Mouse (Mus musculus): ENCODE measurements around the gene Angptl7. TPM values are rescaled to one million over a fixed set of nuclear protein-coding genes. Genes with fewer than 3 reads are reported as not detected.

The Angptl7 gene
- 0.20 and 0.47 TPM in 2 replicates for polyA plus RNA-seq (2014; fragmentation: Nextera tagmentation; extraction: Ambion mirVana)

GRCm38 (mm10) chr4:148500410-148500867 lies at the start of gene Angptl7:
Gene Angptl7 (minus strand): TSS chr4:148500460.
- H3K9ac ChIP-seq (ENCODE audit: low read length) = no peak within 1 kb of the TSS
- no peak within 1 kb of the TSS for H3K27ac ChIP-seq (ENCODE audit: low read depth, low read length)
- no peaks in the 10 kb centered on the region; the same call in 1 of the 2 replicates for H3K36me3 ChIP-seq (ENCODE audit: control insufficient read depth, insufficient read depth, low read length)
- no peak within 1 kb of the TSS for H3K4me3 ChIP-seq (ENCODE audit: low read depth, low read length)
- H3K4me2 ChIP-seq (ENCODE audit: low read depth, low read length, severe bottlenecking) = no peak within 1 kb of the TSS
- no peaks in the 10 kb centered on the region for H3K4me1 ChIP-seq (replicated peaks; ENCODE audit: control insufficient read depth, insufficient read depth, low read length)
- WGBS = 76% methylated on average over 4 of the region's 4 CpGs
- ATAC-seq (replicated peaks; ENCODE audit: low FRiP score) = no peak
- H3K27me3 ChIP-seq (ENCODE audit: control insufficient read depth, insufficient read depth, low read length) = no peaks in the 10 kb centered on the region
- no peak for DNase-seq (ENCODE audit: low spot score)
- no peaks in the 10 kb centered on the region for H3K9me3 ChIP-seq (ENCODE audit: control insufficient read depth, low read length)

DNA sequence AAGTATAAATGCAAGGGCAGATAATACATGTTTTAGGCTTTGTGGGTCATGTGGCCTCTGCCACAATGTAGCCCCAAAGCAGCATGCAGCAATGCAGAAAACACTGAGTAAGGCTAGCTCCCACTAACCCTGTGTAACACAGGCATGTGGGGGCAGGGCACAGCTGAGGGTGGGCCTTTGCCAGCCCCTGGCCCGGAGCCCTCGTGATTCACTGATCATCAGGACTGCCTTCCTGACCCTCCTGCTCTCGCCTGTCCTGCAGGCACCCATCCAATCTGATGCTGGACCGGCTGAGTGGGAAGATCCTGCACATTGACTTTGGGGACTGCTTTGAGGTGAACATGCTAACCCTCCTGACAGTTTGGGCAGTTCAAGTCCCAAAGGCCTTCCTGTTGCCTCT lies 48.8 kb upstream of the Angptl7 start:
- Histone ChIP-seq H3K9ac (ENCODE audit: low read length) (no peak overlapping the region), H3K4me2 (ENCODE audit: low read depth, low read length, severe bottlenecking) (no peak overlapping the region), H3K4me1 (replicated peaks; ENCODE audit: control insufficient read depth, insufficient read depth, low read length) (no peaks in the 10 kb centered on the region), H3K36me3 (ENCODE audit: control insufficient read depth, insufficient read depth, low read length) (peaks cover 23% of the 10 kb centered on the region), H3K9me3 (ENCODE audit: control insufficient read depth, low read length) (no peaks in the 10 kb centered on the region), H3K27me3 (ENCODE audit: control insufficient read depth, insufficient read depth, low read length) (no peaks in the 10 kb centered on the region), H3K27ac (ENCODE audit: low read depth, low read length) (no peak overlapping the region), H3K4me3 (ENCODE audit: low read depth, low read length) (no peak overlapping the region)
- ATAC-seq (replicated peaks; ENCODE audit: low FRiP score) (no peak), DNase-seq (ENCODE audit: low spot score) (no peak)
- WGBS = 88% methylated on average over 4 of the region's 4 CpGs

DNA sequence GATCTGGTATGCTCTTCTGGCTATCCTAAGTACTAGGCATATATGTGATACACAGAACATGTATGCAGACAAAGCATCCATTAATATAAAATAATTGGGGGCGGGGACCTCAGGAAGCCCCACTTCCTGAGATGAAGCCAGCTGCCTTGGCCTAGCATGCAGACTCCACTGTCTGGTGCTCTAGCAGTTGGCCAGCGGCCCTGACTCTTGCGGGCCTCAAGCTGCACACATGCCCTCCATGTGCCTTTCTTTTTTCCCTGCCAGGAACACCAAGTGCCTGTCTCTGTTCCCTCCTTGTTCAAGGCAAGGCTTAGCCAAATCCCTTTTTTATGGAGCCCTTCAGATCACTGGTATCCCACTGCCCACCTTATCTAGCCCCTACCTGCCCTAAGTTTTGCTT lies 35.6 kb upstream of the Angptl7 start:
- ATAC-seq (replicated peaks; ENCODE audit: low FRiP score) = no peak
- Histone ChIP-seq H3K4me1 (replicated peaks; ENCODE audit: control insufficient read depth, insufficient read depth, low read length) (no peaks in the 10 kb centered on the region), H3K9me3 (ENCODE audit: control insufficient read depth, low read length) (no peaks in the 10 kb centered on the region), H3K36me3 (ENCODE audit: control insufficient read depth, insufficient read depth, low read length) (peaks cover 8% of the 10 kb centered on the region), H3K9ac (ENCODE audit: low read length) (no peak overlapping the region), H3K4me3 (ENCODE audit: low read depth, low read length) (no peak overlapping the region), H3K27me3 (ENCODE audit: control insufficient read depth, insufficient read depth, low read length) (no peaks in the 10 kb centered on the region), H3K4me2 (ENCODE audit: low read depth, low read length, severe bottlenecking) (no peak overlapping the region), H3K27ac (ENCODE audit: low read depth, low read length) (no peak overlapping the region)
- no peak for DNase-seq (ENCODE audit: low spot score)
- WGBS = 93% methylated on average over 3 of the region's 3 CpGs

DNA sequence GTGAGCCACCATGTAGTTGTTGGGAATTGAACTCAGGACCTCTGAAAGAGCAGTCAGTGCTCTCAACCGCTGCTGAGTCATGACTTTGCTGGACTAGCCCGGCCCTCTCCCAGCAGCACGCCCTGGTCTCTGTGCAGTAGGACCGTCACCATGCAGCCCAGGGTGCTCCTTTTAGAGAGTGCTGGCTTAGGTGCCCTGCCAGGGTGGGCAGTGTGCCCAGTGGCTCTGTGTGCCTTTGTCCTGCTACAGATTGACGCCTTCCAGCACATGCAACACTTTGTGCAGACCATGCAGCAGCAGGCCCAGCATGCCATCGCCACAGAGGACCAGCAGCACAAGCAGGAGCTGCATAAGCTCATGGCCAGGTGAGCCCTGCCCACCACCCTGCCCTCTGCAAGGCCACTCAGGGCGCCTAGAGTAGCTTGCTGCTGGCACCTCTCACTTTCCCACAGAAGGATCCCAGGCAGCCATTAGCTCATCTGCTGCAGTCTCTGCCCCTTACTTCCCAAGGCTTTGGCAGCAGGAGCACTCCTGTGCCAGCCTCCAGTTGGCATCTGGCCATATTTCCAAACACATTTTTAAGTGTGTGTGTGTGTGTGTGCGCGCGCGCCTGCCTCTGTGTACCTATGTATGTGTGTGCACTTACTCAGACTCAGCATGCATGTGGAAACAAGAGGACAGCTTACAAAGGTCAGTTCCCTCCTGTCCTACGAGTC lies 33.5 kb upstream of the Angptl7 start:
- WGBS = 92% methylated on average over 12 of the region's 12 CpGs
- Histone ChIP-seq H3K36me3 (ENCODE audit: control insufficient read depth, insufficient read depth, low read length) (peaks cover 8% of the 10 kb centered on the region), H3K27ac (ENCODE audit: low read depth, low read length) (no peak overlapping the region), H3K4me3 (ENCODE audit: low read depth, low read length) (no peak overlapping the region), H3K4me1 (replicated peaks; ENCODE audit: control insufficient read depth, insufficient read depth, low read length) (no peaks in the 10 kb centered on the region), H3K9ac (ENCODE audit: low read length) (no peak overlapping the region), H3K4me2 (ENCODE audit: low read depth, low read length, severe bottlenecking) (no peak overlapping the region), H3K27me3 (ENCODE audit: control insufficient read depth, insufficient read depth, low read length) (no peaks in the 10 kb centered on the region), H3K9me3 (ENCODE audit: control insufficient read depth, low read length) (no peaks in the 10 kb centered on the region)
- ATAC-seq (replicated peaks; ENCODE audit: low FRiP score) (no peak), DNase-seq (ENCODE audit: low spot score) (no peak)

DNA sequence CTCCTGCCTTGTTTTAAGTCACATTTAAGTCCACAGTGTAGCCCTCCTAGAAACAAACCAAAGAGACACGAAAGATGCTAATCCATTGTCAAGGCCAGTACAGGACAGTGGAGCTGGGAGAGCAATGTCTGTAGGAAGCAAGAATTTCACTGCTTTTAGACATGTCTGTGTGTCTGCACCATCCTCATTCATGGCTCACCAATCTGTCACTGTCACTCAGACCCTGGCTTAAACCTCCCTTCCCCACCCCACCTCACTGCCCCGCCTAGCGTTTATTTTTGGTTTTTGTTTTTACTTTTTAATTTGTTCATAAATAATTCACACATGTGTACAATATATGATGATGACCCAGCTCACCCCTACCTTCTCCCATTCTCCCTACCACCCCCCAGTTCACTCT lies 32.3 kb upstream of the Angptl7 start:
- ATAC-seq (replicated peaks; ENCODE audit: low FRiP score) (no peak), DNase-seq (ENCODE audit: low spot score) (no peak)
- H3K9ac ChIP-seq (ENCODE audit: low read length) = no peak overlapping the region
- H3K36me3 ChIP-seq (ENCODE audit: control insufficient read depth, insufficient read depth, low read length) = peaks cover 8% of the 10 kb centered on the region
- no peaks in the 10 kb centered on the region for H3K27me3 ChIP-seq (ENCODE audit: control insufficient read depth, insufficient read depth, low read length)
- H3K27ac ChIP-seq (ENCODE audit: low read depth, low read length) = no peak overlapping the region
- no peak overlapping the region for H3K4me2 ChIP-seq (ENCODE audit: low read depth, low read length, severe bottlenecking)
- no peaks in the 10 kb centered on the region for H3K9me3 ChIP-seq (ENCODE audit: control insufficient read depth, low read length)
- WGBS = 91% methylated on average over 3 of the region's 3 CpGs
- H3K4me1 ChIP-seq (replicated peaks; ENCODE audit: control insufficient read depth, insufficient read depth, low read length) = no peaks in the 10 kb centered on the region
- no peak overlapping the region for H3K4me3 ChIP-seq (ENCODE audit: low read depth, low read length)

- WGBS = 85% methylated on average over 4 of the region's 4 CpGs
- H3K4me2 ChIP-seq (ENCODE audit: low read depth, low read length, severe bottlenecking) = no peak overlapping the region
These were observed 31.1 kb upstream of the Angptl7 start for GRCm38 (mm10) chr4:148531341-148531740.

GRCm38 (mm10) chr4:148530778-148531177 lies 30.5 kb upstream of the Angptl7 start:
- Histone ChIP-seq H3K9me3 (ENCODE audit: control insufficient read depth, low read length) (no peaks in the 10 kb centered on the region), H3K36me3 (ENCODE audit: control insufficient read depth, insufficient read depth, low read length) (peaks cover 3% of the 10 kb centered on the region), H3K9ac (ENCODE audit: low read length) (no peak overlapping the region), H3K4me1 (replicated peaks; ENCODE audit: control insufficient read depth, insufficient read depth, low read length) (no peaks in the 10 kb centered on the region), H3K4me3 (ENCODE audit: low read depth, low read length) (no peak overlapping the region), H3K27ac (ENCODE audit: low read depth, low read length) (no peak overlapping the region), H3K4me2 (ENCODE audit: low read depth, low read length, severe bottlenecking) (no peak overlapping the region), H3K27me3 (ENCODE audit: control insufficient read depth, insufficient read depth, low read length) (no peaks in the 10 kb centered on the region)
- WGBS = 94% methylated on average over 6 of the region's 6 CpGs
- ATAC-seq (replicated peaks; ENCODE audit: low FRiP score) (no peak), DNase-seq (ENCODE audit: low spot score) (no peak)

More at GRCm38 (mm10) chr4:148531341-148531740, 31.1 kb upstream of the Angptl7 start:
- H3K9ac ChIP-seq (ENCODE audit: low read length) = no peak overlapping the region
- no peak for ATAC-seq (replicated peaks; ENCODE audit: low FRiP score)
- no peaks in the 10 kb centered on the region for H3K9me3 ChIP-seq (ENCODE audit: control insufficient read depth, low read length)
- H3K4me1 ChIP-seq (replicated peaks; ENCODE audit: control insufficient read depth, insufficient read depth, low read length) = no peaks in the 10 kb centered on the region
- no peaks in the 10 kb centered on the region for H3K27me3 ChIP-seq (ENCODE audit: control insufficient read depth, insufficient read depth, low read length)
- no peak overlapping the region for H3K27ac ChIP-seq (ENCODE audit: low read depth, low read length)
- H3K4me3 ChIP-seq (ENCODE audit: low read depth, low read length) = no peak overlapping the region
- H3K36me3 ChIP-seq (ENCODE audit: control insufficient read depth, insufficient read depth, low read length) = peaks cover 3% of the 10 kb centered on the region
- no peak for DNase-seq (ENCODE audit: low spot score)

DNA sequence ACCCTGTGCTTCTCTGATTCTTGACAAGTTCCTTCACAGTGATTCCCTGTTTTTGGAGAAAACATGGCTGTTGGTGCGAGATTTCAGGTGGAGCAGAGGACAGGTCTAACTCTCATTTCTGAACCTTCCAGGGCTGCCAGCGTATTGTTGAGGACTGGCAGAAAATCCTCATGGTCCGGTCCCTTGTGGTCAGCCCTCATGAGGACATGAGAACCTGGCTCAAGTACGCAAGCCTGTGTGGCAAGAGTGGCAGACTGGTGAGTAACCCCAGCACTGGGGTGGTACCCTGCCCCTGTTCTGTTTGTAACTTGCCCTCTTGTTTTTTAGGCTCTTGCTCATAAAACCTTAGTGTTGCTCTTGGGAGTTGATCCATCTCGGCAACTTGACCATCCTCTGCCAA lies 30.1 kb upstream of the Angptl7 start:
- no peak overlapping the region for H3K9ac ChIP-seq (ENCODE audit: low read length)
- H3K4me3 ChIP-seq (ENCODE audit: low read depth, low read length) = no peak overlapping the region
- ATAC-seq (replicated peaks; ENCODE audit: low FRiP score) = no peak
- H3K9me3 ChIP-seq (ENCODE audit: control insufficient read depth, low read length) = no peaks in the 10 kb centered on the region
- DNase-seq (ENCODE audit: low spot score) = no peak
- peaks cover 3% of the 10 kb centered on the region for H3K36me3 ChIP-seq (ENCODE audit: control insufficient read depth, insufficient read depth, low read length)
- WGBS = 95% methylated on average over 5 of the region's 5 CpGs
- H3K27me3 ChIP-seq (ENCODE audit: control insufficient read depth, insufficient read depth, low read length) = no peaks in the 10 kb centered on the region
- H3K4me1 ChIP-seq (replicated peaks; ENCODE audit: control insufficient read depth, insufficient read depth, low read length) = no peaks in the 10 kb centered on the region
- no peak overlapping the region for H3K4me2 ChIP-seq (ENCODE audit: low read depth, low read length, severe bottlenecking)
- H3K27ac ChIP-seq (ENCODE audit: low read depth, low read length) = no peak overlapping the region
